Mouse (Mus musculus): ENCODE results near the gene Fgfrl1. TPM values are rescaled to one million over a fixed set of nuclear protein-coding genes. Genes with fewer than 3 reads are reported as not detected.

Fgfrl1 gene
- polyA plus RNA-seq, 1 experiment, result 30.6 TPM

- TF ChIP-seq POLR2A (IDR thresholded peaks at IDR 0.05; ENCODE audit: low read depth, low read length), result no peak
- TF ChIP-seq CTCF (IDR thresholded peaks at IDR 0.05; ENCODE audit: borderline replicate concordance, insufficient read depth, low read length), result no peak
- Histone ChIP-seq H3K4me3 (ENCODE audit: insufficient read depth, low read length) (no peak within 1 kb of the TSS), H3K4me1 (ENCODE audit: control insufficient read depth, insufficient read depth, low read length) (no peaks in the 10 kb centered on the region), H3K27ac (ENCODE audit: insufficient read depth, low read length) (no peak within 1 kb of the TSS)
Observed at GRCm38 (mm10) chr5:108675251-108675816, 16.8 kb upstream of the Fgfrl1 start, which contains the start of gene Slc26a1. TSS of gene Slc26a1 (minus strand) at chr5:108675569.

GRCm38 (mm10) chr5:108676772-108677498 lies 15.2 kb upstream of the Fgfrl1 start:
- no peak overlapping the region for H3K4me3 ChIP-seq (ENCODE audit: insufficient read depth, low read length)
- no peak overlapping the region for H3K27ac ChIP-seq (ENCODE audit: insufficient read depth, low read length)
- peaks cover 8% of the 10 kb centered on the region for H3K4me1 ChIP-seq (ENCODE audit: control insufficient read depth, insufficient read depth, low read length)
- TF ChIP-seq CTCF (IDR thresholded peaks at IDR 0.05; ENCODE audit: borderline replicate concordance, insufficient read depth, low read length), result peak; percentile 26; the same call in 1 of the 2 replicates
- no peak; the same call in 1 of the 2 replicates for TF ChIP-seq POLR2A (IDR thresholded peaks at IDR 0.05; ENCODE audit: low read depth, low read length)

GRCm38 (mm10) chr5:108677605-108678295 lies 14.4 kb upstream of the Fgfrl1 start:
- Histone ChIP-seq H3K4me1 (ENCODE audit: control insufficient read depth, insufficient read depth, low read length) (peaks cover 8% of the 10 kb centered on the region), H3K27ac (ENCODE audit: insufficient read depth, low read length) (no peak overlapping the region), H3K4me3 (ENCODE audit: insufficient read depth, low read length) (no peak overlapping the region)
- TF ChIP-seq POLR2A (IDR thresholded peaks at IDR 0.05; ENCODE audit: low read depth, low read length) (peak; percentile 44; the same call in 1 of the 2 replicates), CTCF (IDR thresholded peaks at IDR 0.05; ENCODE audit: borderline replicate concordance, insufficient read depth, low read length) (no peak)

GRCm38 (mm10) chr5:108678296-108678854 lies 13.8 kb upstream of the Fgfrl1 start:
- Histone ChIP-seq H3K4me3 (ENCODE audit: insufficient read depth, low read length) (no peak overlapping the region), H3K27ac (ENCODE audit: insufficient read depth, low read length) (no peak overlapping the region), H3K4me1 (ENCODE audit: control insufficient read depth, insufficient read depth, low read length) (peaks cover 8% of the 10 kb centered on the region)
- no peak for TF ChIP-seq CTCF (IDR thresholded peaks at IDR 0.05; ENCODE audit: borderline replicate concordance, insufficient read depth, low read length)
- TF ChIP-seq POLR2A (IDR thresholded peaks at IDR 0.05; ENCODE audit: low read depth, low read length), result no peak

GRCm38 (mm10) chr5:108679909-108680308 lies 12.3 kb upstream of the Fgfrl1 start:
- Histone ChIP-seq H3K27ac (ENCODE audit: insufficient read depth, low read length) (no peak overlapping the region), H3K4me1 (ENCODE audit: control insufficient read depth, insufficient read depth, low read length) (peaks cover 8% of the 10 kb centered on the region), H3K4me3 (ENCODE audit: insufficient read depth, low read length) (no peak overlapping the region)
- TF ChIP-seq POLR2A (IDR thresholded peaks at IDR 0.05; ENCODE audit: low read depth, low read length), result no peak
- TF ChIP-seq CTCF (IDR thresholded peaks at IDR 0.05; ENCODE audit: borderline replicate concordance, insufficient read depth, low read length), result no peak

- TF ChIP-seq POLR2A (IDR thresholded peaks at IDR 0.05; ENCODE audit: low read depth, low read length), result no peak
- TF ChIP-seq CTCF (IDR thresholded peaks at IDR 0.05; ENCODE audit: borderline replicate concordance, insufficient read depth, low read length), result no peak
- peaks cover 8% of the 10 kb centered on the region for H3K4me1 ChIP-seq (ENCODE audit: control insufficient read depth, insufficient read depth, low read length)
- H3K4me3 ChIP-seq (ENCODE audit: insufficient read depth, low read length), result no peak overlapping the region
- 0 out of 2 replicates have a peak overlapping the region, but pooled peaks have one; percentile 6 for H3K27ac ChIP-seq (ENCODE audit: insufficient read depth, low read length)
Observed at GRCm38 (mm10) chr5:108680871-108681270, 11.3 kb upstream of the Fgfrl1 start.

- TF ChIP-seq CTCF (IDR thresholded peaks at IDR 0.05; ENCODE audit: borderline replicate concordance, insufficient read depth, low read length), result no peak
- TF ChIP-seq POLR2A (IDR thresholded peaks at IDR 0.05; ENCODE audit: low read depth, low read length), result no peak
- H3K4me1 ChIP-seq (ENCODE audit: control insufficient read depth, insufficient read depth, low read length), result no peaks in the 10 kb centered on the region
- H3K27ac ChIP-seq (ENCODE audit: insufficient read depth, low read length), result no peak overlapping the region
- H3K4me3 ChIP-seq (ENCODE audit: insufficient read depth, low read length), result no peak overlapping the region
Observed at GRCm38 (mm10) chr5:108689091-108689490, 3.1 kb upstream of the Fgfrl1 start.

- TF ChIP-seq CTCF (IDR thresholded peaks at IDR 0.05; ENCODE audit: borderline replicate concordance, insufficient read depth, low read length), result no peak
- no peak for TF ChIP-seq POLR2A (IDR thresholded peaks at IDR 0.05; ENCODE audit: low read depth, low read length)
Observed at GRCm38 (mm10) chr5:108691152-108691551, 1.0 kb upstream of the Fgfrl1 start.

GRCm38 (mm10) chr5:108693872-108694288 lies 1.7 kb downstream of the Fgfrl1 start:
- H3K4me3 ChIP-seq (ENCODE audit: insufficient read depth, low read length), result peak overlapping the region; percentile 72
- no peak overlapping the region for H3K27ac ChIP-seq (ENCODE audit: insufficient read depth, low read length)
- TF ChIP-seq POLR2A (IDR thresholded peaks at IDR 0.05; ENCODE audit: low read depth, low read length) (peak; percentile 60), CTCF (IDR thresholded peaks at IDR 0.05; ENCODE audit: borderline replicate concordance, insufficient read depth, low read length) (no peak)
- no peaks in the 10 kb centered on the region for H3K4me1 ChIP-seq (ENCODE audit: control insufficient read depth, insufficient read depth, low read length)

More at GRCm38 (mm10) chr5:108691152-108691551, 1.0 kb upstream of the Fgfrl1 start:
- H3K4me1 ChIP-seq (ENCODE audit: control insufficient read depth, insufficient read depth, low read length), result no peaks in the 10 kb centered on the region
- H3K4me3 ChIP-seq (ENCODE audit: insufficient read depth, low read length), result no peak overlapping the region
- no peak overlapping the region for H3K27ac ChIP-seq (ENCODE audit: insufficient read depth, low read length)

Measured in embryonic fibroblast, embryonic 13.5 days (primary cell).